Mouse (Mus musculus) embryonic fibroblast, embryonic 13.5 days (primary cell): Measurements from ENCODE around the gene Kcnk15. TPM values are rescaled to one million over a fixed set of nuclear protein-coding genes. Genes with fewer than 3 reads are reported as not detected.

Experiments used
- H3K27ac ChIP-seq: 2 replicates; pipeline ENCODE4 v1.5.1; 2012; ENCODE audit warnings: low read length, control low read depth, inconsistent platforms; ENCODE audit not compliant: insufficient read depth
- H3K4me1 ChIP-seq: 2 replicates; pipeline ENCODE4 v1.6.1; 2011; ENCODE audit warnings: low read length; ENCODE audit not compliant: control insufficient read depth, insufficient read depth
- H3K4me3 ChIP-seq: 2 replicates; pipeline ENCODE4 v1.5.1; 2011; ENCODE audit warnings: mild to moderate bottlenecking, control low read depth, low read length; ENCODE audit not compliant: insufficient read depth
- CTCF ChIP-seq: IDR thresholded peaks from 2 replicates; pipeline ENCODE4 v1.5.1; 2011; ENCODE audit warnings: mild to moderate bottlenecking, control low read depth, low read length, moderate library complexity, borderline replicate concordance; ENCODE audit not compliant: insufficient read depth
- POLR2A ChIP-seq: IDR thresholded peaks from 2 replicates; pipeline ENCODE4 v1.6.1; 2011; ENCODE audit warnings: low read depth, mild to moderate bottlenecking, control low read depth, low read length, moderate library complexity
- polyA plus RNA-seq: library from polyadenylated mRNA; stranded (reverse); fragments of >200 nt; gene quantifications from 2 replicates; pipeline ENCODE4 v1.2.4, GENCODE M21; 2011; ENCODE audit warnings: low read depth; ENCODE audit not compliant: missing spikeins, insufficient read length

Gene Kcnk15
- polyA plus RNA-seq, 1 experiment = 0.26 TPM

DNA sequence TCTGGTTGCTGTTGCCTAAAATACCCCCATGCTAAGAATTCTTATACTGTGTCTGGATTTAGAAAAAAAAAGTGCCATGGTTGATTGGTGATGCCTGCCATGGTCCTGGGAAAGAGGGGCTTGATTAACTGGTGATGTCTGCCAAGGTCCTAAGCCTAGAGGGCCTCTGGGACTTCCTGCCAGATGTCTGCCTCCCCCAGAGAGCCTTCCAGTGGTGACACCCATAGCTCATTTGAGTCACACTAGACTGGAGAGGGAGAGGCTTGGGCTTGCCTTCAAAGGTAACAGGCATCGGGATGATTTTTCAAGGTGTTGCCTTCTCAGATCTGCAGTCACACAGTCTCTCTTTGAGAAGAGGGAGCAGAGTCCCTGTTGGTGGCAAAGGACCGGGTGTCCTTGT, 41.7 kb downstream of the Kcnk15 start:
- Histone ChIP-seq H3K27ac (no peak overlapping the region), H3K4me3 (no peak overlapping the region), H3K4me1 (no peaks in the 10 kb centered on the region)
- TF ChIP-seq POLR2A = no peak
- no peak for TF ChIP-seq CTCF

DNA sequence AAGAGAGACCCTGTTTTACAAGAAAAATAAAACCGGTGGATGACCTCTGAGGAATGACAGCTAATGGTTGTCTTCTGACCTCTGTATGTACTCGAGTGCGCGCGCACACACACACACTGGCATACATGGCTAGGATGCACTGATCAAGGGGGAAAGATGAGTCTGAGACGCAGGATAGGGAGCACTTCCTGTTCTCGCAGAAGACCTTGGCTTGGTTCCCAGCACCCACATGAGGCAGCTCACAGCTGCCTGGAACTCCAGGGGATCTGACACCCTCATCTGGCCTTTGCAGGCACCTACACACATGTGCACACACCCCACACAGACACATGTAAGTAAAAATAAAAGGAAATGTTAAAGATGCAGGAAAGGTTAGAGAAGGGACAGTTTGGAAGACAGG, 43.6 kb downstream of the Kcnk15 start:
- no peak overlapping the region for H3K27ac ChIP-seq
- TF ChIP-seq POLR2A = no peak
- TF ChIP-seq CTCF = no peak

DNA sequence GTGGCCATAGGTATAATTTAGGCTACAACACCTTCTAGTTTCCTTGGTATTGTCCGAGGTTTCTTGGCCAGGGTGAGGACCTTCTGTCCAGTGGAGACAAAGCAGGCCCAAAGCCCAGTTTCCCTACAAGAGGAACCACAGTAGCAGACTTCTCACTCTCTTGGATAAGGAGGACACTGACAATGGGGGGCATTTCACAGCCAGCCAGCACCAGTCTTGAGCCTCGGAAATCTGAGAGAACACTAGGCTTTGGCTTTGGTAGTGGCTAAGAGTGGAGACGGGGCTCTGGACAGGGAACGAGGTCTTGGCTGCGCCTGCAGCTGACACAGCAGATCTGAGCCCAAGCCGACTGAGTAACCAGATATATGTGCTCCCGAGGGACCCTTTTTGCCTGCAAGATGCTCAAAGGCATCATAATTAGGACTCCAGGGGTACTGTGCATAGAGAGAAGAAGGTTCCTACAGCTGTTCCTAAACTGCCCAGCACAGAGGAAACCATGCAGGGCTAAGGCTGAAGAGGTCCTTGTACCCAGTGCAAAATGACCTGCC, 44.6 kb downstream of the Kcnk15 start:
- Histone ChIP-seq H3K4me1 (no peaks in the 10 kb centered on the region), H3K27ac (no peak overlapping the region), H3K4me3 (no peak overlapping the region)
- no peak for TF ChIP-seq POLR2A
- TF ChIP-seq CTCF = no peak

More for the DNA sequence above, 43.6 kb downstream of the Kcnk15 start:
- Histone ChIP-seq H3K4me3 (no peak overlapping the region), H3K4me1 (no peaks in the 10 kb centered on the region)

DNA sequence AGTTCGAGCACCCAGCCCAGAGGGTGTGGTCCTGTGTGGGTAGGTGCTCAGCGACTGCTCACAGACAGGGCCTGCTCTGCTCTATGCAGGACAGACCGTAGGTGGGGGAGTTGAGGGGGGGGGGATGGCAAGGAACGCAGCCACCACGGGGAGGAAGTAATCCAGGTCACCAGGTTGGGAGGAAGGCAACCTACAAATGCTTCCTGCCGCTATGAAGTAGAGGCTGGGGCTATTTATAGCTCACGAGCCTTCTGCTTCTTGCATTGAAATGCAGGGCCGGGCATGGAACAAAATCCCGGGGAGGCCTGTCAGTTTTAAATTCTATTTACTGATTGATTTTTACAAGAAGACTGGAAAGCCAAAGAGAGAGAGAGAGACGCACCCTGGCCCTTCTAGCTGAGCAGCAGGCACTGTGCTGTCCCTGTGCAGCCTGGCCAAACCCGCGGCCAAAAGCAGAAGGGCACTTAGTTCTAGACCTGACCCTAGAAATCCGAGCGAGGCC, 46.5 kb downstream of the Kcnk15 start:
- no peaks in the 10 kb centered on the region for H3K4me1 ChIP-seq
- H3K27ac ChIP-seq = no peak overlapping the region
- H3K4me3 ChIP-seq = no peak overlapping the region
- TF ChIP-seq CTCF (no peak), POLR2A (no peak)

DNA sequence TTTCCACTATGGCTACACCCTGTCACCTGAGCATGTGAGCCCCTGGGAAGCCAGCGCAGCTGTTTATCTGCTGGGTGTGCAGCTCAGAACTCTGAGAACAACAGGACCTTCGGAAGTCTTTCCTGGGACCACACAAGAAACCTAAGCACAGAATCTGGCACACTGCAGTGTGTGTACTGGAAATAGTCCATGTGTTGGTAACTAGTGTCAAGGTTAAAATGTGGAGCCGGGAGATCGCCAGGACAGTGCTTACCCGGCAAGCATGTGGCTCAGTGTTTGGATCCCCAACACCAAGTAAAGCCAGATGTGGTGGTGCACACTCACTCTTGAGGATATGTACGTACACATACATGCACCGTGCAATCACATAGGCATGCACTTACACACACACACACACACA, 47.6 kb downstream of the Kcnk15 start:
- TF ChIP-seq CTCF = no peak
- TF ChIP-seq POLR2A = no peak

DNA sequence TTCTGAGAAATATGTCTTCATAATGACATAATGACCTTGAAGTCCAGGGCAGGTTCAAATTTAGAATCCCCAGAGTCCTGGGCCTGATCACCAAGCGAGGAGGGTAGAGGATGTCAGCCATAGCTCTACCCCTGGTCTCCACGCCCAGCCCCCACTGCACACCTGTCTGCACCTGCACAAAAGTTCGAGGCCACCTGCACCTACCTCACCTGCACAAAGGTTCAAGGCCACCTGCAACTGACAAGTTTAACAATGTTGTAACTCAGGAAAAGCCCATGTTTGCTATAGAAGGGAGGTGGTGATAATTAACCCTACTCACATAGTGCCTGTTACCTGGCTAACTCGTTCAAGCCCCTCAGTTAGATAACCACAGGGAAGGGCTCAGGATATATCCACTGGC, 49.0 kb downstream of the Kcnk15 start:
- TF ChIP-seq CTCF (no peak), POLR2A (no peak)
- H3K27ac ChIP-seq = no peak overlapping the region
- H3K4me1 ChIP-seq = no peaks in the 10 kb centered on the region
- no peak overlapping the region for H3K4me3 ChIP-seq

More for the DNA sequence above, 47.6 kb downstream of the Kcnk15 start:
- H3K4me3 ChIP-seq = no peak overlapping the region
- no peaks in the 10 kb centered on the region for H3K4me1 ChIP-seq
- no peak overlapping the region for H3K27ac ChIP-seq

DNA sequence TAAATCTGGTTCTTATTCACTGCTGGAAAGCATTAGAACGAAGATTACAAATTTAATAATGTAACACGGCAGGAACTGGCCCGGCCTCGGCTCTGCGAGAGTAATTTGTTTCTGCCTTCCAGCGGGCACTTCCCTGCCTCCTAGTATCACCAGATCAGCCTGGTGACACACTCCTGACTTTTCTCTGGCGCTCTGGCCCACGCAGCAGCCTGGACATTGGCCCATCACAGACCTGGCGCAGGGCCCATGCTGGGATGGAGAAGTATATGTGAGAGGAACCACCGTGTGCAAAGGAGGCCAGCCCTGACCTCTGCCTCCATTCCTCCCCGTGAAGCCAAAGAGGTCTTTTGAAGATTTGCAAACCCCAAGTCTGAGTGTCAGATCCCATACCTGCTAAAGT, 50.0 kb downstream of the Kcnk15 start:
- TF ChIP-seq CTCF = no peak
- no peak for TF ChIP-seq POLR2A
- Histone ChIP-seq H3K27ac (no peak overlapping the region), H3K4me1 (no peaks in the 10 kb centered on the region), H3K4me3 (no peak overlapping the region)

DNA sequence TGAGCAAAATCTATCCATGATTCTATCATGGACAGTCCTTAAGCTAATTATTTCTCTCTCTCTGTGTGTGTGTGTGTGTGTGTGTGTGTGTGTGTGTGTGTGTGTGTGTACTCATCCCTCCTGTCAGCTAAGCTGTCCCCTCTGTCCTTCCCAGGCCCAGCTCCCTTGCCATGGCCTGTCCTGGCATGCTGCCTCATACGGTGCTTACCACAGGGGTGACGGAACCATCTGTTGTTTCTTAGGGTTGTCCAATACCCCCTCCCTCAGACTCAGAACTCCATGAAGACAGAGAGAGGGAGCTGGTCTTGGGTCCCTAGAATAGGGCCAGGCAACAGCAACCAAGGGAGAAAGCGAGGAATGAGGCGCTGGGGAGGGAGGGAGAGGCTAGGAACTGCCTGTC, 50.9 kb downstream of the Kcnk15 start:
- TF ChIP-seq CTCF (no peak), POLR2A (no peak)
- Histone ChIP-seq H3K27ac (no peak overlapping the region), H3K4me3 (no peak overlapping the region), H3K4me1 (no peaks in the 10 kb centered on the region)

DNA sequence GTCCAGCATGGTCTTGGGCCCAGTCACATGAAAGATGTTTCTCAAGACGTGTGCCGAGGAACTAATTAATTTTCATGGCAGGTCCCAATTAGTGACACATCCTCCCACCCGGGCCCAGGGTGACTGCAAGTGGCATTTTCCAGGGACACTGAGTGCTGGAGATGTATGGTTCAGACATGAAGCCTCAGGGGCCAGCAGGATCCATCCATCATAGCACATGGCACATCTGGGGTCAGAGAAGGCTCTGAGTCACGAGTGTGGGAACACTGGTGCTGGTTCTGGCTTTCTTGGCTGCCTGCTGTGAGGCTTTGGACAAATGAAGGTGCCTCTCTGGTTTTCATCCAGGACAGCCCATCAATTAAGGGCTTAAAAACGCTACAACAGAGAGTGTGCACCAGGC, 53.7 kb downstream of the Kcnk15 start:
- Histone ChIP-seq H3K27ac (no peak overlapping the region), H3K4me3 (no peak overlapping the region), H3K4me1 (no peaks in the 10 kb centered on the region)
- TF ChIP-seq POLR2A (no peak), CTCF (no peak)

Other genes with a start within 250 kb of the Kcnk15 start
- gene Serinc3, start 208.5 kb upstream of the Kcnk15 start, polyA plus RNA-seq = 262 and 294 TPM in 2 replicates
- gene Pkig, start 195.3 kb upstream of the Kcnk15 start, polyA plus RNA-seq = 33.6 and 39.7 TPM in 2 replicates
- 26.9 and 32.7 TPM in 2 replicates for gene Ada, start 103.4 kb upstream of the Kcnk15 start, polyA plus RNA-seq
- gene Ccn5, start 32.8 kb upstream of the Kcnk15 start, polyA plus RNA-seq = 203 and 212 TPM in 2 replicates
- gene Rims4, start 65.0 kb downstream of the Kcnk15 start, polyA plus RNA-seq = 0.14 TPM in 1 of 2 replicates, not detected in the other
- 208 and 218 TPM in 2 replicates for gene Ywhab, start 141.3 kb downstream of the Kcnk15 start, polyA plus RNA-seq
- 1.4 and 1.5 TPM in 2 replicates for gene Pabpc1l, start 171.8 kb downstream of the Kcnk15 start, polyA plus RNA-seq
- gene Stk4, start 216.7 kb downstream of the Kcnk15 start, polyA plus RNA-seq = 23.1 and 24.0 TPM in 2 replicates
- 37.2 and 38.8 TPM in 2 replicates for gene Tomm34, start 217.5 kb downstream of the Kcnk15 start, polyA plus RNA-seq